Mouse (Mus musculus): ENCODE measurements at regions not wholly inside any gene's neighbourhood (a gene's known extent, or its start where the extent isn't known, plus 50 kb on each side); places are given as distances from the start of the nearest gene placed in this dataset.

DNA sequence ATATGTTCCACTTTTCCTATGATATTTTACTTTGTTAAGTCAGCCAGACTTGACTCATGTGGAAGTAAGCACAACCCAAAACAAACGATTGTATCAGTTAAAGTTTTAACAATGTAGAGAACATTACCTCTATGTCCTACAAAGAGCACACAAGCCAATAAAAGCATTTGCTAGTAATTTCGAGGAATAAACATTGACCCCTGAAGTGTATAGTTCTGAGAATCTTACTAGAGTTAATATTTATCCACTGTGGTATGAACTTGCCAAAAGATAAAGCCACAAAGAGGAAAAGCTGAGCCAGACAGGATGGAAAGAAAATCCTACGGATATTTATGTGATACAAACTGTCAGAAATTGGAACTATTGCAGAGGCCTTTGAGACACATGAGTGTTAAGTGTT is 161.5 kb upstream of the Mbnl1 start:
- no peak for DNase-seq (ENCODE audit: low spot score)

DNA sequence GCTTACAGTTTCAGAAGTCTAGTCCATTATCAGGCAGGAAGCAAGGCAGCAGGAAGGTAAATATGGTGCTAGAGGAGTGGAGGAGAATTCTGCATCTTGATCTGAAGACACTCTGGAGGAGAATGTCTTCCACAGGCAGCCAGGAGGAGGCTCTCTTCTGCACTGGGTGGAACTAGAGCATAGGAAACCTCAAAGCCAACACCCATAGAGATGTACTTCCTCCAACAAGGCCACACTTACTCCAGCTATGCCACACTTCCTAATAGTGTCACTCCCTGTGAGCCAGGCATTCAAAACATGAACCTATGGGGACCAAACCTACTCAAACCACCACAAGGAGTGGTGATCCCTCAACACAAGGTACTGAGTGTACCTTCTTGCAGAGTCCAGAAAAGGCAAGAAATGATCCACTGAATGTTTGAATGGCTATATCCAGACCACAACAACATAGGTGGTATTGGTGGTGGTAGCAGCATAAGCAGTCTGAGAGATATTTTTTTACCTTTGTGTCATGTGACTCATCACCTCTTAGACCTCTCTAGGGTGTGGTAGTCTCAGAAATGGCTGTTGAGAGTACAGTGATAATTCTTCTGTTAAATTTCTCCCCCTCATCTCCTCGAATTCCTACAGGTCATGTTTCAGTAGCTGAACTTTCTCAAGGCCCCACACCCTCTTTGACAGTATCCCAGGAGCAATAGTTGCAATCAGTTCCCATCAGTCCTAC is 152.3 kb upstream of the Mbnl1 start:
- no peak for DNase-seq (ENCODE audit: low spot score)

DNA sequence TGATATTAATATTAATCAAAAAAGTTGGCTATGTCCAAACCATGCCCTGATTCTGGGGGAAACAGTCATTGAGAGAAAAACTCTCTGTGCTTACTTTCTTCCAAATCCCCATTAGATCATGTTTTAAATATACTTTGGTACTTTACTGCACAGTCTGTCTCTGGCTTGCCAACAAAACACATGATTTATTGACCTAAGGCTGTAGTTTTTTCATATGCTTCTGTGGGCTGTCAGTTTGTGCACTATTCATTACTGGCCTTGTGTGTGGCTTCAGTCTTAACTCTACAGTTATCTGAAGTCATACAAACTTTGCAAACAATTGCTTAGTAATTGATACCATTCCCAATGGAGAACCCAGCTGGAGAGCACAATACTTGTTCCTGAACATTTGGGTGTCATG is 149.1 kb upstream of the Mbnl1 start:
- no peak for DNase-seq (ENCODE audit: low spot score)

DNA sequence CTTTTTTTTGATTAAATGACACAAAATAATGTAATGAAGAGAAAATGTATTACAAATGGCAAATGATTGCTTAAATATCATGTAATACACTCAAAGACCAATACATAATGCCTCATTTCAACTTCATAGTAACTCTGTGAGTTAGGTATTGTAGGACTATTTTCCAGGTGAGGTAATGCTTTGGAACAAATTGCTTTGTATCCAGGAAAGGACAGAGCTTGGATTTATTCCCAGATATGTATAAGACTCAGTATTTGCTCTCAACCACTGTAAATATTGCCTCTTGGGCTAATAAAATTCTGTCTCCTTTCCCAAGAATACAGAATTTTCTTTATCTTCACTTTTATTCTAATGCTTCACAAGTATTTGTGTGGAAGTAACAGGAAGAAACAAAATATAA is 148.2 kb upstream of the Mbnl1 start:
- no peak for DNase-seq (ENCODE audit: low spot score)

DNA sequence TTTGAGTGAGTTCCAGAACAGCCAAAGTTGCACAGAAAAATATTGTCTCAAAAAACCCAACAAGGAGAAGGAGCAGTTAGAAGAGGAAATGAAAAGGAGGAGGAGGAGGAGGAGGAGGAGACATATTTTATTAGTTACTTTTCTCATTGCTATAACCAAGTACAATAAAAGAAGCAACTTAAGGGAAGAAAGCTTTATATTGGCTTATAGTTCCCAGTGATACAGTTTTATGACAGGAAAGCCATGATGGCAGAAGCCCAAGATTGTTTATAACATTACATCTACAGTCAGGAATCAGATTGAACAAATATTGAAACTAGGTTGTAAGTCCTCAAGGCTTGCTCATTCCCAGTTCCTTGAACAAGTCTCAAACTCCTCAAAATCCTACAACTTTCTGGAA is 147.7 kb upstream of the Mbnl1 start:
- no peak for DNase-seq (ENCODE audit: low spot score)

DNA sequence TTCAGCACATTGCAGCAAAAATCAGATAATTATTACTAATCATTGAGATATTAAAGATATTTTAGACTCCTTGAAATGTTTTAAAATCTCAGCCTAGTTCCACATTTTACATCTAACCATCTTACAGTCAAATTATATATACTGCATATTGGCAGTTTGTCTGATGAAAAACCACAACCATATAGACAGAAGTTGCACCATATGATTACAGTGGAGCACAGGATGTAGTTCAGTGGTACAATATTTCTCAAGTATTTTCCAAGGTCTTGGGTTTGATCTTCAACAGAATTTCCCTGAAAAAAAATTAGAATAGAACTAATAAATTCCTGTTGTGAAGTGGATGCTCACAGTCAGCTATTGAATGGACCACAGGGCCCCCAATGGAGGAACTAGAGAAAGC is 140.2 kb upstream of the Mbnl1 start:
- no peak for DNase-seq (ENCODE audit: low spot score)

DNA sequence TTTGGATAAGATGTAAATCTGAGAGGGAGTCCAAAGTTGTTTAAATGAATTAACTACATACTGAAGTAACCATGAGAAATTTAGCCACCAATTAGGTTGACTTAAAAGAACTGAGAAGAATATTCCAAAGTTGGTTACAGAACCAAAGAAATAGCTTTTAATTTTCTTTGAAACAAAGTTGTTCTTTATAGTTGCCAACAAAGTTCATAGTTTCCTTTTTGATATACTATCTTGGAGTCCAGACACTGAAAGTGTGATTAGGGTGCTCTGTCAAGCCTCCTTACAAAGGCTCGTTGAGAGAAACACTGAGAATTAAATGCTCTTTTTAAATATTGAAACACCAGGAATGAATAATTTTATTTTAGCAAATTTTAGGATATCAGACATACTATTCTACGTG is 139.0 kb upstream of the Mbnl1 start:
- DNase-seq (ENCODE audit: low spot score) = no peak

DNA sequence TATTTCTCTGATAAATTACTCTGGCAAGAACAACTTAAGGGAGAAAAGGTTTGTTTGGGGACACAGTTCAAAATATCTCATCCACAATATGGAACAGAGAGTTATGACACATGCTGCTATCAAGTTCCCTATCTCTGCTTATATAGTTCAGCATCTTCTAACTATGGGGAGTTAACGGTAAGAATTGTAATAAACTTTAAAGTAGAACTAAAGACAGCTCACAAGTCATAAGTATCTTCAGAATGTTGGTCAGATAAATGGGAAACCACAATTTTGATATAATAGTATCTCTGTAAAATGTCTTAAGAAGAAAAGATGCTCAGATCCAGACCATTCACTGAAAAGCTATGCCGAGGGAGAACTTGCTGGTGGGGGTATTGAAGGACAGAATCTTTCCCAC is 138.5 kb upstream of the Mbnl1 start:
- DNase-seq (ENCODE audit: low spot score) = no peak

DNA sequence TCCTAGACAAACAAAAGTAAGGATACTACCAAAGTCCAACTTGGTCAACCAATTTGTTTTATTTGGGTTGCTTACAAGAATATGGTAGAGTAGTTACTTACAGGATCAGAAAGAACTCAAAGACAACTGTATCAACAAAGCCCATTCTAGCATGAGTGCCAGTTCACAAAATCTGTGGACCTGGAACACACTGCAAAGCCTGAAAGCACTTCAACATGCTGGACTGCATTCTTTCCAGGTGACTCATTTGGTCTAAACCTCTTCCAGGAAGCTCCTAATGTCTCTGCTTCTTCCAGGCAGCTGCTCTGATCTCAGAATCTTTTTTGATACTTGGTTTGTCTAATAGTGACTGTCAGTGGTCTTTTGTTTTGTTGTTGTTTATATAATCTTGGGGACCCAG is 126.2 kb upstream of the Mbnl1 start:
- DNase-seq (ENCODE audit: low spot score) = no peak

DNA sequence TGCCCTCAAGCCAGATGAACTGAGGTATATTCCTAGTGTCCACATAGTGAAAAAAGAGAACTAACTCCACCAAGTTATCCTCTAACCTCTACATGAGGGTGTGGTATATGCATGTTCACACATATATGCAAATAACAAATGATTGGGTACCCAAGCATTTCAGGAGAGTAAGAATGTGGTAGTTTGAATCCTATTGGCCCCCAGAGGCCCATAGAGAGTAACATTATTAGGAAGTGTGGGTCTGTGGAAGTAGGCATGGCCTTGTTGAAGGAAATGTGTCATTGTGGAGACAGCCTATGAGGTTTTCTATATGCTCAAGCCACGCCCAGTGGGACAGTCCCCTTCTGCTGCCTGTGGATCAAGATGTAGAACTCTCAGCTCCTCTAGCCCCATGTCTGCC is 125.6 kb upstream of the Mbnl1 start:
- no peak for DNase-seq (ENCODE audit: low spot score)

DNA sequence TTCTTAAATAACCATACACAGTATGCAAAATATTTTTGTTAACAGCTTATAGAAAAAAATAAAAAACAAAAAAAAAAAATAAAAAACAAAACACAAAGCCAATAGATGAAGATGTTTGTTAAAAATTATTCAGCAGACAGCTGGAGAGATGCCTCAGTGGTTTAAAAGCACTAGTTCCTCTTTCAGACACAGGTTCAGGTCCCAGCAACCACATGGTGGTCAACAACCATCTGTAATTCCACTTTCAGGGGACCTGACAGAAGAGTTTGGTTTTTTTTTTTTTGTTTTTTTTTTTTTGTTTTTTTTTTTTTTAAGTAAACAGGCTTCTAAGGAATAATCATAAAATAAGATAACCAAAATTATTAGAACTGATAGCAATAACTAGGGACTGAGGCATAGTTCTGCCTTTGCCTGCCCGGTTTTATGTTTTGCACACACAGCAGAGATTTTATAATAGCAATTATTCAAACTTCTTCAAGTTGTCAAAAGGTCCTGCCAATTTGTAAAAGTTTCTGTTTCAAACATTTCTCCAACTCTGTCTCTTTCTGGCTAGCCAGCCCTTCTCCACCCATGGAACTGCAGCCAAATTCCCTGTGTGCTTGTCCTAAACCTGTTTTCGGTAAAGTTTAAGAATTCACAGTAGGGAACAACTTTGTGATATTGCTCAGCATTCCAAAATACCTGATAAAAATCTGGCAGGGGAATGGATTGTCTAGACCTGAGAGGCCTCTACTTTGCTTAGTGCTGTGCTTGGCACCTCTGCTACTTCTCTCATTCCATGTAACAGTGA is 101.3 kb upstream of the Mbnl1 start:
- no peak for DNase-seq (ENCODE audit: low spot score)

DNA sequence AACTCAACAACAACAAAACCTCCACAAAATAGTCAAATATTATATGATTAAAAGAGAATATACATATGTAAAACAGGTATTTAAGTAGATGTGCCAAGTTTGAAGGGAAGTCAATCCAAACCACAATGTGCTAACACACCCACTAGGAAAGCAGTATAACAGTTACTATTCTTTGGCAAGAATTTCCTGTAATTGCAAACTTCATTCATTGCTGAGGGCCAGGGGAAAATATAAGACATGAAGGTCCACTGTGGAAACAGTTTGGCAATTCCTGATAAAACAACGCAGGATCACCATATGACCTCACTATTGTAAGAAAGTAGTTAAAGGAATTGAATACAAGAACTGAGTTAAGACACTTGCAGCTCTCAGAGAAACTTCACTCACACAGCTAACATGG is 99.0 kb upstream of the Mbnl1 start:
- DNase-seq (ENCODE audit: low spot score) = no peak

DNA sequence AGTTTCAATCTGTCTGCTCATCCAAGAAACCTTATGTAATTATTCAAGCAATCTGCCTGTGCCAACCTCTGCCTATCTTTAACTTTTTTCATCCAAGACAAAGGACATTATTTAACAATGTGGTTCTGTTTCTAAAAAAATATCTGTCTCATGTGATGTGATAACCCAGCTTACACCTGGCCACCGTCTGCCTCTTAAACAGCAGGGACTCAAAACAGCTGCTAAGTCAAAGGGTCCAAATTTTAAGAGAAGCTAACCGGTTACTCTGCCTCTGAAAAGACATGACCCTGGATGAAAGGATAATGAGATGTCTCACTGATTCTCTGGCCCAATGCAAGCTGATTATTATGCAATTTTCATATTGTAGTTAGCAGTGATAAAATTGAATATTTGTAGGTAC is 84.0 kb upstream of the Mbnl1 start:
- no peak for DNase-seq (ENCODE audit: low spot score)

DNA sequence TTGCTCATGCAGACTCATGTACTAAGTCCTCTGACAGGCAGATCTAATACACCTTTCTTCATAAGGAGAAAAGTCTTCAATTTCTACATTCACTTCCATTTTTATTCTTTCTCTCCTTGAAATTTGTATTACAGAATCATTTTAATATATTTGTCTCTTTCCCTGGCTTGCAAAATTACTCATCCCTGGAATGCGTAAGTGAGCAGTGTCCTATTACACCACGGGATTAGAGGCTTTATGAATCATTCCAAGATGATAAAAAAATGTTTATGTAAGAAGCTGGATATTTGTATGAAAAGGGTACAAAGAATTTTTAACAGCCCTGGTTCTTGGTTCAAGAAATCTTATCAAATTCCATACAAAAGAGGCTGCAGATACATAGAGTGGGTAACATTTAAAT is 83.6 kb upstream of the Mbnl1 start:
- DNase-seq (ENCODE audit: low spot score) = no peak

DNA sequence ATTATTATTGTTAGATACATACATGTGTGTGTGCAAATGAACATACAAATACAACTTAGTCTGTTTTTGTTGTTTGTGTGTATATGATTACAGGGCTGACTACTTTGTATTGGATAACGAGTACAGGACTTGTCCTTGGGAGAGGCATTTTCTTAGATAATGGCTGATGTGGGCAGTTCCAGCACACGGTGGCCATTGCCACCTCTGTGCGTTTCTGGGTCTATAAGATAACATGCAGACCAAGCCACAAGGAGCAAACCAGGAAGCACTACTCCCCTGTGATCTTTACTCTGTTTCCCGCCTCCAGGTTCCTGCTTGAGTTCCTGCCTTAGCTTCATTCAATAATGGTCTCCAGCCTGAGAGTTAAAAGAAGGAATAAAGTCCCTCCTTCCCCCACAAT is 77.3 kb upstream of the Mbnl1 start:
- DNase-seq (ENCODE audit: low spot score) = no peak

DNA sequence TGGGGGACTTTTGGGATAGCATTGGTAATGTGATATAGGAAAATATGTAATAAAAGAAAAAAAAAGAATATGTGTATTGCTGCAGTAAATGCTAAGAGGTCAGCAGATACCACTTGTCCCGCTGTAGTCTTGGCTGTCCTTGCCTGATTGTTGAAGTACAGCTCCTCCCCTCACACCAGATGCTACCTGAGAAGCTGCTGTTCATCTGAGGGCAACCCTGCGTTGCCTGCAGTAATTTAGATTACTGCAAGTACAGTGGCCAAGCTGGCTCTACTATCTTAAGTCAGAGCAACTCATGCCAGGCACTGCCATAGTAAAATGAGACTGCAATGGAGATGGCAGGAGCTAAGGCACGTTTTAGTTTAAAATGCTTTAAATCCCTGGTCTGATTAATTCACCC is 75.7 kb upstream of the Mbnl1 start:
- DNase-seq (ENCODE audit: low spot score) = no peak

DNA sequence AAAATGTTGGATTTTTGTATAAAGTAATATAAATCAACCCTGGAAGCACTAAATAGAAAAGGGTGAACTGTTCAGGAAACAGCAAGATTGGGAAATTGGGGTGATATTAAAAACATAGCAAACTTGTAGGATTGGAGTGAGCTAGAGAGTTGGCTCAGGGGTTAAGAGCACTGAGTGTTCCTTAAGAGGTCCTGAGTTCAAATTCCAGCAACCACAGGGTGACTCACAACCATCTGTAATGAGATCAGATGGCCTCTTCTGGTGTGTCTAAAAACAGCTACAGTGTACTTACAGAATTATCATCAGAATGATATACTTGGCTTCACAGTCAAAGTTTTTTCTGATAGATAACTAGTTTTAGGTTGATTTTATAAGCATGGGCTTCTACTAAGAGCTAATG is 73.8 kb upstream of the Mbnl1 start:
- DNase-seq (ENCODE audit: low spot score) = no peak

DNA sequence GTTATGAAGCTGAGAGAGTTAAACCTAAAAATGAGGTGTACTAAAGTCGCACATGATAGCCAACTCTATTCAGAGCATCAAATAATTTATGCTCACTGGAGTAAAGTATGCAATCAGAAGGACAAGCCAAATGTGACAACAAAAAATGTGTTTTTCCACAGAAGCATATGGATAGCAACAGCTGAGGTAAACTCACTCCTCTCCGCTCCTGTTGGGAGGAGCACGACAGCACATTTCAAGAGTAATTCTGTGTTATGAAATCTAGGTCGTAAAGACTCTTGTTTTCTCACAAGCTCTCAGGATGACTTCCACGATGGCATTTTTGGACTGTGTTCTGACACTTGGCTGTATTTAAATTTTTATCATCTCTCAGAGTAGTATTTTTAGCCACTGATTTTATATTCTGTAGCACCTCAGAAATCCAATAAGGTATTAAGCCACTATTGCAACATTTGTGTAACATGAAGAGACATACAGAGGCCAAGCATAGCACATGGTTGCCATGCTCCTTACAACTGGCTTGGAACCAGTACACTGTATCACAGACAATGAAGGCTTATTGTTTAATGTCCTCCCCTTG is 70.3 kb upstream of the Mbnl1 start:
- DNase-seq (ENCODE audit: low spot score) = no peak

DNA sequence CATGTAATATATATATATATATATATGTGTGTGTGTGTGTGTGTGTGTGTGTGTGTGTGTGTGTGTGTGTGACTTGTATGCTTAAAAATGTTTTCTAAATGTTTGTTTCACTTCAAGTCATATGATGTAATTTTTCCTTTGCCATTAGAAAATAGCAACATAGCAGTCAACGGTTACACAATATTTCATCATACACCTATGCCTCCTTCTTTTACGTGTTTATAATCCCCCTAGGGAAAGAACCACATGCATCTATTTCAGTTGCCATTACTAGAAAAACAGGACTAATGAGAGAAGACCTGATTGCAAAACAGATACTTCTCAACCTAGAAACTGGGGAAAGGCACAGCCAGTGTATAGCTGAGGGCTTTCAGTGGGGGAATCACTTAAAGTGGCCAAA is 65.2 kb upstream of the Mbnl1 start:
- no peak for DNase-seq (ENCODE audit: low spot score)

DNA sequence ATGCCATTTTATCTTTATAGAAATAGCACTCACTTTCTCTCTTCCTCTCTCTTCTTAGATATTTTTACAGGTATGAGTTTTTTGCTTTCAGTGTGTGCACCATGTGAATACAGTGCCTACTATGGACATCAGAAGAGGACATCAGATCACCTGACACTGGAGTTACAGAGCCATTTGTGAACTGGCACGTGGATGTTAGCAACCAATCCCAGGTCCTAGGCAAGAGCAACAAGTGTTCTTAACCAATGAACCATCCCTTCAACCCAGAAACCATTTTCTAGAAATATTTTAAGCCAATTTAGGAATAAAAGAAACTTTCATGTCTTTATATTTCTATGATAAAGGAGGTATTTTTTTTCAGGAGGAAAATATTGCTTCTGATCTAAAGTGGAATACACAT is 64.7 kb upstream of the Mbnl1 start:
- DNase-seq (ENCODE audit: low spot score) = no peak

DNA sequence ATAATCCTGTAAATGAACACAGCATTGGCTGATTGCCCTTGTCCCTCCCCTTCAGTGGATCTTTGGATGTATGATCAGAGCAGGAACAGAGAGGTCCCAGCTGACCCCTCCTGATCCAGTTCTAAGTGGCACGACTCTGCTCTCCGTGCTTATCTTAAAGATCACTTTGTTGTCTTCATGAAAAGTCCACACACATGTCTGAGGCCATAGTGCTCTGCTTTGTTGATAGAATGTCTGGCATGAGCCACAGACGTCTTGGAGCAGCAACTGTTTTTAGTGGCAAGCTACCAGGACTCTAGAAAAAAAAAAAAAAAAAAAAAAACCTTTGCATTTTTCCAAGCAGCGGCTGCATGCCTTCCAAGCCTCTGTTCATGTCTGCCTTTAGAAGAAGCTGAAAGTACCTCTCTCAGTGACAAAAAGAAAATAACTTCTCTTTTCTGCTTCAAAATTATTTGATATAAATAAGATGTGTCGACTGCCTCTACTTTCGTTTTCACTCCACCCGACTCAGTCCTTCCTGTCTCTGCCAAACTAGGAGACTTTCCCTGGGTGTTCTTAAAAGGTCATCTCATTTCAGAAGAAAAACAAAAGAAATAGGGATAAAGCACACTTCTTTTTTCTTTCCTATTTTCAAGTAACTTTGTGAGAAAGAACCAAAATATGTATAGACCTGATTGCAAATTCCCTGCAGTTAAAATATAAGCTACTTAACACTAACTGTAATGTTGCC is 63.9 kb upstream of the Mbnl1 start:
- DNase-seq (ENCODE audit: low spot score) = peak; percentile 9

DNA sequence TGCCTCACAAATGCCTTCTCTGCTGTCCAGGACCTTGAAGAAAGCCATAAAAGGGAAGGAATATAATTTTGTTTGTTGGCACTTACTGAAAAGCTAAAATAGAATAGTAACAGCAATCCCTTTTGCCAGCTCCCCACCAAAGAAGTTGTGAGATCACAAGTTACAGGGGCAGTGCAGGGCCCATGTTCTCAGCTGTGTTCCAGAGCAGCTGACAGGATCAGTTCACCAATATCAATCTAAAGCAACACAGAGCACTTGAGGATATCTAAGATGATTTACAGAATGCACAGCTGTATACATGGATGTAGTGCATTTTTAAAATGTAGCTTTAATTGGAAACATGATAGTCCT is 63.4 kb upstream of the Mbnl1 start:
- DNase-seq (ENCODE audit: low spot score) = no peak

DNA sequence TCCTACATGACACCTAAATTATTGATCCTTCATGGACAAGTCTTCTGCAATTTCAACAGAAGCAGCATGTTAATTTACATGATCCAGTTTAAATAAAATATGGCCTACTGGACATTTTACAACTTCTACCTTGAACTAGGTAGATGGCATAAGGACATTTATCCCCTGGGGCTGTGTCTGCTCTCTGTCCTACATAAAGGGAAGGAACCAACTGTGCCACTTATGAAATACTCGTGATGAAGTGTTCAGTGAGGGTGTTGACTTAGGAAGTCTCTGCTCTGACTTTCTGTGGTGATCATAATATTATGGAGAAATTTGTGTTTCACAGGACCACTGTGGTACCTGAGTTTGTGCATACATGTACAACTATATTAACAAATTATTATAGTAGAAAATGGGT is 60.9 kb upstream of the Mbnl1 start:
- DNase-seq (ENCODE audit: low spot score) = no peak

All from ovary, postnatal 10 days (tissue).